ENCODE assay signal across 11 mouse cellular contexts in the genomic region with DNA sequence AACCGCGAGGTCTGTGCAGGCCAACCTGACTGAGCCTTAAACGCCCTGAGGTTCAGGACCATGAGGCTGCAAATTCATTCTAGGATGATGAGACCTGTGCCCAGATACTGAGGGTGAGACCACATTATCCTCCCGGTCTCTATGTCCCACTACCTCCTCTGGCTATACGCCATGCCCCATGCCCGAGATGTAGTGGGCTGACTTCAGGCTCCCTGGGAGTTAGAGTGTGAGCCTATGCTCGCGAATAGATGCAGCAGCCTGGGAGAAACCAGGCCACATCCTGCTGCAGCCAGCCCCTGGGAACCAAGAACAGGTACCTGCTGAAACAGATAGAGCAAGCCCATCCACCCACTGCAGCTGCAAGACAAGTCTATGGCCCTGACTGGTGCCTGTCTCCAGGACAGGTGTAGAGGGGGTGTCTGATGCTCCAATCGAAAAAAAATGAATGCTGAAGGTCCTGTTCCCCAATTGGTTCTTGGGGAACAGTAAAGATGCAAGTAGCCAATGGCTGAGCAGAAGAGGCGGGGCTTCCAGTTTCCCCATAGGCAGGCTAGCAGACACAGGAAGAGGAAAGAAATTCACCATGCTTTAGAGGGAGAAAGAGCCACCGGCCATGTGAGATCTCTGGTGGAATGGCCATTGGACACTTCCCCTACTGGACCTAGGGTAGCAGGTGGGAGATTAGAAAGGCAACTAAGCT.
DNase-seq lines count a peak whose midpoint lies in the region; ATAC-seq and TF ChIP-seq lines count a peak whose summit lies in the region.
"Had no signal": no experiment of that assay in that cellular context is flagged by ENCODE, and none has a peak within 500 bp of the region (broad histone marks: within the 10 kb centered on the region; RNA-seq: fewer than 3 reads in every experiment).

No protein-coding gene starts in this region.

- intact Hi-C loops in gastrocnemius, postnatal 36 days (cut with DNase I): no loop called here

- H3K9ac ChIP-seq in ES-Bruce4 (ENCODE audit: low read depth, poor library complexity, severe bottlenecking): no peak overlapping the region
- H3K9ac ChIP-seq in forebrain, embryonic 12.5 days: no peak overlapping the region
- H3K9ac ChIP-seq in liver, embryonic 14.5 days (replicated peaks): no peak overlapping the region

- peak; percentile 82 for ATAC-seq in forebrain, embryonic 12.5 days (ENCODE audit: low FRiP score)
- ATAC-seq in liver, embryonic 14.5 days (ENCODE audit: insufficient read depth): 0 out of 2 replicates have a peak, but pooled peaks have one; percentile 29
- ATAC-seq in inflammation-experienced regulatory T-cells, adult 6 months: no peak

- DNase-seq in 416B (ENCODE audit: low read depth): peak; percentile 70
- DNase-seq in liver, embryonic 14.5 days (ENCODE audit: low read depth in 3 of 3, low spot score in 3 of 3): no peak
- DNase-seq in gastrocnemius, postnatal 36 days: no peak
- no peak for DNase-seq in layer of hippocampus, adult 9-10 months (ENCODE audit: low spot score)
- DNase-seq in kidney, postnatal 14 days: no peak
- DNase-seq: adrenal gland, postnatal 36 days; lung, postnatal 14 days had no signal

- TF ChIP-seq EP300 in ES-Bruce4 (IDR thresholded peaks at IDR 0.05; ENCODE audit: insufficient read depth, low read depth, low read length): no peak
- no peak for TF ChIP-seq EP300 in liver, embryonic 14.5 days (IDR thresholded peaks at IDR 0.05; ENCODE audit: low read depth)

- 0 out of 2 replicates have a peak overlapping the region, but pooled peaks have one; percentile 13 for H3K27ac ChIP-seq in ES-Bruce4 (ENCODE audit: insufficient read depth, low read length)
- no peak overlapping the region for H3K27ac ChIP-seq in forebrain, embryonic 12.5 days
- no peak overlapping the region for H3K27ac ChIP-seq in liver, embryonic 14.5 days

- H3K4me2 ChIP-seq in forebrain, embryonic 12.5 days: peak overlapping the region; percentile 21
- no peak overlapping the region for H3K4me2 ChIP-seq in liver, embryonic 14.5 days (ENCODE audit: low read depth)

- peak overlapping the region; percentile 66 for H3K4me3 ChIP-seq in ES-Bruce4 (ENCODE audit: low read depth, low read length)
- H3K4me3 ChIP-seq in forebrain, embryonic 12.5 days (replicated peaks): peak overlapping the region; percentile 12; the same call in 1 of the 2 replicates
- no peak overlapping the region for H3K4me3 ChIP-seq in liver, embryonic 14.5 days (ENCODE audit: insufficient read depth in 1 of 2, low read depth in 2 of 2, low read length in 2 of 2)
- H3K4me3 ChIP-seq: erythroblast, embryonic 14.5 days had no signal

- H3K27me3 ChIP-seq in ES-Bruce4 (ENCODE audit: control insufficient read depth, insufficient read depth, low read length, poor library complexity, severe bottlenecking): no peaks in the 10 kb centered on the region
- H3K27me3 ChIP-seq in forebrain, embryonic 12.5 days: peaks cover 10% of the 10 kb centered on the region; the same call in 1 of the 2 replicates
- peaks cover 2% of the 10 kb centered on the region; the same call in 1 of the 2 replicates for H3K27me3 ChIP-seq in liver, embryonic 14.5 days (ENCODE audit: control insufficient read depth, insufficient read depth, low read length)

- TF ChIP-seq POLR2A in ES-Bruce4 (IDR thresholded peaks at IDR 0.05; ENCODE audit: insufficient read depth, low read length): peak; percentile 17

- H3K4me1 ChIP-seq in ES-Bruce4 (ENCODE audit: control insufficient read depth, insufficient read depth, low read length): no peaks in the 10 kb centered on the region
- H3K4me1 ChIP-seq in forebrain, embryonic 12.5 days: 0 out of 2 replicates have a peak, but pooled peaks cover 4% of the 10 kb centered on the region
- no peaks in the 10 kb centered on the region for H3K4me1 ChIP-seq in liver, embryonic 14.5 days (replicated peaks; ENCODE audit: control insufficient read depth in 2 of 2, insufficient read depth in 2 of 2, low read length in 1 of 2)

- WGBS in forebrain, embryonic 12.5 days: 46% methylated on average over 11 of the region's 11 CpGs
- WGBS in liver, embryonic 14.5 days (ENCODE audit: insufficient replicate concordance): 49% methylated on average over 11 of the region's 11 CpGs

- H3K9me3 ChIP-seq in ES-Bruce4 (replicated peaks; ENCODE audit: control insufficient read depth, insufficient read depth, low read length, poor library complexity, severe bottlenecking): no peaks in the 10 kb centered on the region
- no peaks in the 10 kb centered on the region for H3K9me3 ChIP-seq in forebrain, embryonic 12.5 days
- no peaks in the 10 kb centered on the region for H3K9me3 ChIP-seq in liver, embryonic 14.5 days (ENCODE audit: control insufficient read depth, low read length)

- H3K36me3 ChIP-seq in ES-Bruce4 (ENCODE audit: control insufficient read depth, insufficient read depth, low read length, poor library complexity, severe bottlenecking): no peaks in the 10 kb centered on the region
- no peaks in the 10 kb centered on the region for H3K36me3 ChIP-seq in forebrain, embryonic 12.5 days (replicated peaks)
- no peaks in the 10 kb centered on the region for H3K36me3 ChIP-seq in liver, embryonic 14.5 days (replicated peaks; ENCODE audit: control insufficient read depth, insufficient read depth, low read depth)

- no peak for TF ChIP-seq CTCF in ES-Bruce4 (IDR thresholded peaks at IDR 0.05; ENCODE audit: low read depth, low read length)
- TF ChIP-seq CTCF in liver, embryonic 14.5 days (IDR thresholded peaks at IDR 0.05; ENCODE audit: low read depth): no peak

Comparison
In these comparisons a context has a peak if more than half of its experiments do, and no peak if none do; other contexts are left out.
1. H3K4me3 ChIP-seq: peak in ES-Bruce4 (single experiment) and forebrain, embryonic 12.5 days (single experiment); none in liver, embryonic 14.5 days (0 of 2).